Comparison of ENCODE assay signal across 25 mouse cellular contexts in the genomic region with DNA sequence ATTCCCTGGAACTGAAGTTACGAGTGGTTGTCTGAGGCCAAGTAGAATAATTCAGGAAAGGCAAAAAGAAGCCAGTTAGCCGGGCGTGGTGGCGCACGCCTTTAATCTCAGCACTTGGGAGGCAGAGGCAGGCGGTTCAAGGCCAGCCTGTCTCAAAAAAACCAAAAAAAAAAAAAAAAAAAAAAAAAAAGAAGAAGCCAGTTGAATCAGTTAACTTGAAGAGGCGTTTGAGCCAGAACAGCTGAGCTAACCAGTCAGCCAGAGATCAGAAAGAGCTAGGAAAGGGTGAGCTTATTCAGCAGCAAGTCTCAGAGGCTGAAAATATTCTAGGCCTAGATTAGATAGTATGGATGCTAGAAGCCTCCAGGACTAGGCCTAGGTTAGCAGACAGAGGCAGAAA.
"Had no signal": no experiment of that assay in that cellular context is flagged by ENCODE, and none has a peak within 500 bp of the region (broad histone marks: within the 10 kb centered on the region; RNA-seq: fewer than 3 reads in every experiment).

No protein-coding gene starts in this region.

- H3K9ac ChIP-seq: heart, embryonic 12.5 days; hindbrain, embryonic 12.5 days; hindbrain, embryonic 15.5 days; kidney, embryonic 15.5 days; limb, embryonic 12.5 days; liver, embryonic 13.5 days; liver, embryonic 15.5 days had no signal

- H3K36me3 ChIP-seq: heart, embryonic 10.5 days; hindbrain, embryonic 10.5 days; kidney, embryonic 15.5 days; limb, embryonic 12.5 days had no signal

- H3K4me3 ChIP-seq: gastrocnemius, adult 2 months; heart, embryonic 10.5 days; heart, embryonic 12.5 days; hindbrain, embryonic 10.5 days; hindbrain, embryonic 12.5 days; hindbrain, embryonic 15.5 days; kidney, embryonic 15.5 days; limb, embryonic 10.5 days; limb, embryonic 12.5 days; liver, embryonic 13.5 days; liver, embryonic 15.5 days had no signal

- H3K4me1 ChIP-seq: hindbrain, embryonic 15.5 days; liver, embryonic 13.5 days had no signal

- DNase-seq: gastrocnemius, adult 2 months; gastrocnemius, postnatal 10 days; gastrocnemius, postnatal 25 days; heart, postnatal 10 days; heart, postnatal 4 days; kidney, adult 11 months; kidney, adult 2 months; kidney, adult 9 months; kidney, postnatal 14 days; kidney, postnatal 36 days; layer of hippocampus, adult 9-11 months; layer of hippocampus, postnatal 36 days; liver; liver, embryonic 13.5 days had no signal

- H3K27ac ChIP-seq: gastrocnemius, adult 2 months; heart, embryonic 10.5 days; hindbrain, embryonic 10.5 days; hindbrain, embryonic 12.5 days; hindbrain, embryonic 15.5 days; hindbrain, postnatal 0 days; kidney, embryonic 15.5 days; kidney, postnatal 0 days; limb, embryonic 10.5 days; limb, embryonic 12.5 days; liver, embryonic 13.5 days; liver, embryonic 15.5 days had no signal

- H3K27me3 ChIP-seq: heart, embryonic 12.5 days; hindbrain, embryonic 12.5 days; hindbrain, embryonic 15.5 days; kidney, embryonic 15.5 days; limb, embryonic 12.5 days; liver, embryonic 13.5 days; liver, embryonic 15.5 days had no signal
